Mouse (Mus musculus) CD4-positive naive resting alpha-beta T cell, adult 76 days (primary cell): ENCODE data around the gene Sox8. TPM values are rescaled to one million over a fixed set of nuclear protein-coding genes. Genes with fewer than 3 reads are reported as not detected.

Experiments
- total RNA-seq: library from RNA; stranded (reverse); gene quantifications from one replicate; pipeline ENCODE4 v1.2.4, GENCODE M21; 2023

The Sox8 gene
- total RNA-seq = not detected

GRCm38 (mm10) chr17:25570648-25571452 lies at the start of gene Sox8:
Sox8 (minus strand) TSS chr17:25570686.

GRCm38 (mm10) chr17:25578920-25579319 lies 8.4 kb upstream of the Sox8 start, which contains the start of gene Lmf1:
Lmf1 (plus strand) TSS chr17:25579085.

Other genes starting within 250 kb of the Sox8 start
- not detected for gene Tpsab1, start 225.1 kb downstream of the Sox8 start, total RNA-seq
- not detected for gene Tpsb2, start 204.4 kb downstream of the Sox8 start, total RNA-seq
- gene Tpsg1, start 201.4 kb downstream of the Sox8 start, total RNA-seq = not detected
- gene Cacna1h, start 136.9 kb downstream of the Sox8 start, total RNA-seq = 1.1 TPM
- gene Tekt4, start 116.1 kb downstream of the Sox8 start, total RNA-seq = not detected
- not detected for gene Sstr5, start 73.4 kb downstream of the Sox8 start, total RNA-seq
- gene Lmf1, start 8.4 kb upstream of the Sox8 start, total RNA-seq = 36.5 TPM
- gene Gng13, start 146.5 kb upstream of the Sox8 start, total RNA-seq = not detected
- 6.9 TPM for gene Chtf18, start 156.7 kb upstream of the Sox8 start, total RNA-seq
- 4.1 TPM for gene Rpusd1, start 157.0 kb upstream of the Sox8 start, total RNA-seq
- gene Mslnl, start 165.4 kb upstream of the Sox8 start, total RNA-seq = not detected
- gene Msln, start 183.7 kb upstream of the Sox8 start, total RNA-seq = not detected
- 20.5 TPM for gene Narfl, start 203.1 kb upstream of the Sox8 start, total RNA-seq
- gene Haghl, start 215.0 kb upstream of the Sox8 start, total RNA-seq = 19.6 TPM
- not detected for gene Ccdc78, start 215.9 kb upstream of the Sox8 start, total RNA-seq
- gene Fam173a, start 222.2 kb upstream of the Sox8 start, total RNA-seq = 53.8 TPM
- gene AC134908.4, start 225.0 kb upstream of the Sox8 start, total RNA-seq = not detected
- 19.9 TPM for gene Metrn, start 226.4 kb upstream of the Sox8 start, total RNA-seq
- not detected for gene Fbxl16, start 238.4 kb upstream of the Sox8 start, total RNA-seq